9 mouse cellular contexts compared by ENCODE assay signal in genomic region chr3:89092509-89093090, GRCm38 (mm10). TPM values are rescaled to one million over a fixed set of nuclear protein-coding genes. Genes with fewer than 3 reads are reported as not detected.
A peak's percentile ranks its signal among the peaks of the same experiment; 100 is the strongest.
DNase-seq lines count a peak whose midpoint lies in the region; ATAC-seq lines count a peak whose summit lies in the region.
"Had no signal": no experiment of that assay in that cellular context is flagged by ENCODE, and none has a peak within 500 bp of the region (broad histone marks: within the 10 kb centered on the region; RNA-seq: fewer than 3 reads in every experiment).

No protein-coding gene starts in this region.

- H3K9me3 ChIP-seq in kidney, embryonic 15.5 days (replicated peaks), result no peaks in the 10 kb centered on the region
- no peaks in the 10 kb centered on the region for H3K9me3 ChIP-seq in embryonic facial prominence, embryonic 12.5 days
- no peaks in the 10 kb centered on the region for H3K9me3 ChIP-seq in hindbrain, embryonic 15.5 days
- no peaks in the 10 kb centered on the region for H3K9me3 ChIP-seq in midbrain, embryonic 14.5 days (ENCODE audit: control insufficient read depth, low read length)

- H3K9ac ChIP-seq in kidney, embryonic 15.5 days, result peak overlapping the region; percentile 11
- H3K9ac ChIP-seq in embryonic facial prominence, embryonic 12.5 days, result peak overlapping the region; percentile 72
- H3K9ac ChIP-seq in hindbrain, embryonic 15.5 days, result peak overlapping the region; percentile 87
- H3K9ac ChIP-seq in midbrain, embryonic 14.5 days (replicated peaks; ENCODE audit: low read length), result peak overlapping the region; percentile 84

- WGBS in kidney, embryonic 15.5 days, result 20% methylated on average over 11 of the region's 11 CpGs
- WGBS in embryonic facial prominence, embryonic 12.5 days, result 18% methylated on average over 11 of the region's 11 CpGs
- WGBS in hindbrain, embryonic 15.5 days, result 11% methylated on average over 11 of the region's 11 CpGs
- WGBS in midbrain, embryonic 14.5 days, result 16% methylated on average over 11 of the region's 11 CpGs

- no peak for DNase-seq in kidney, postnatal 10 days
- peak; percentile 17 for DNase-seq in midbrain, embryonic 14.5 days
- DNase-seq in embryo, embryonic 10.5 days (ENCODE audit: low spot score), result no peak
- no peak for DNase-seq in left cerebral cortex, adult 9 months (ENCODE audit: low spot score in 2 of 2)
- no peak for DNase-seq in adrenal gland, postnatal 14 days

- H3K4me3 ChIP-seq in kidney, embryonic 15.5 days (replicated peaks), result peak overlapping the region; percentile 69
- peak overlapping the region; percentile 65 for H3K4me3 ChIP-seq in embryonic facial prominence, embryonic 12.5 days
- peak overlapping the region; percentile 88 for H3K4me3 ChIP-seq in hindbrain, embryonic 15.5 days
- H3K4me3 ChIP-seq in midbrain, embryonic 14.5 days (replicated peaks; ENCODE audit: low read depth, low read length), result peak overlapping the region; percentile 68

- H3K27me3 ChIP-seq in kidney, embryonic 15.5 days, result peaks cover 20% of the 10 kb centered on the region
- H3K27me3 ChIP-seq in embryonic facial prominence, embryonic 12.5 days, result peaks cover 23% of the 10 kb centered on the region
- H3K27me3 ChIP-seq in hindbrain, embryonic 15.5 days, result no peaks in the 10 kb centered on the region
- 0 out of 2 replicates have a peak, but pooled peaks cover 4% of the 10 kb centered on the region for H3K27me3 ChIP-seq in midbrain, embryonic 14.5 days (ENCODE audit: control insufficient read depth, insufficient read depth, low read length)
- H3K27me3 ChIP-seq: Patski had no signal

- no peak for ATAC-seq in kidney, embryonic 15.5 days (replicated peaks; ENCODE audit: low FRiP score)
- ATAC-seq in embryonic facial prominence, embryonic 12.5 days (ENCODE audit: insufficient number of reproducible peaks, insufficient read depth, low FRiP score, low TSS enrichment), result no peak
- peak; percentile 32 for ATAC-seq in hindbrain, embryonic 15.5 days (ENCODE audit: low FRiP score, low read depth)
- ATAC-seq in midbrain, embryonic 14.5 days (ENCODE audit: low FRiP score, low TSS enrichment), result peak; percentile 13; the same call in 1 of the 2 replicates
- ATAC-seq: Patski had no signal

- peaks cover 58% of the 10 kb centered on the region for H3K4me1 ChIP-seq in kidney, embryonic 15.5 days
- H3K4me1 ChIP-seq in embryonic facial prominence, embryonic 12.5 days, result peaks cover 29% of the 10 kb centered on the region
- peaks cover 44% of the 10 kb centered on the region for H3K4me1 ChIP-seq in hindbrain, embryonic 15.5 days (replicated peaks)
- peaks cover 16% of the 10 kb centered on the region; the same call in 1 of the 2 replicates for H3K4me1 ChIP-seq in midbrain, embryonic 14.5 days (ENCODE audit: control insufficient read depth, insufficient read depth, low read length)

- no peak overlapping the region for H3K27ac ChIP-seq in kidney, embryonic 15.5 days
- H3K27ac ChIP-seq in embryonic facial prominence, embryonic 12.5 days, result no peak overlapping the region; the same call in 1 of the 2 replicates
- peak overlapping the region; percentile 81 for H3K27ac ChIP-seq in hindbrain, embryonic 15.5 days (replicated peaks)
- peak overlapping the region; percentile 83 for H3K27ac ChIP-seq in midbrain, embryonic 14.5 days (replicated peaks; ENCODE audit: low read depth, low read length)

- peaks cover 37% of the 10 kb centered on the region for H3K36me3 ChIP-seq in kidney, embryonic 15.5 days
- H3K36me3 ChIP-seq in embryonic facial prominence, embryonic 12.5 days, result peaks cover 43% of the 10 kb centered on the region
- peaks cover 42% of the 10 kb centered on the region for H3K36me3 ChIP-seq in hindbrain, embryonic 15.5 days
- H3K36me3 ChIP-seq in midbrain, embryonic 14.5 days (ENCODE audit: control insufficient read depth, insufficient read depth, low read length), result peaks cover 57% of the 10 kb centered on the region

- H3K4me2 ChIP-seq in kidney, embryonic 15.5 days, result peak overlapping the region; percentile 100
- H3K4me2 ChIP-seq in embryonic facial prominence, embryonic 12.5 days (replicated peaks), result peak overlapping the region; percentile 100
- peak overlapping the region; percentile 76 for H3K4me2 ChIP-seq in hindbrain, embryonic 15.5 days
- peak overlapping the region; percentile 80 for H3K4me2 ChIP-seq in midbrain, embryonic 14.5 days (ENCODE audit: low read length)

RNA-seq across cellular contexts. Expression of gene Rusc1, which starts 0.5 kb away (rescaled TPM):
- polyA plus RNA-seq in kidney, embryonic 15.5 days (2015; fragmentation: Nextera tagmentation; extraction: Ambion mirVana), result 19.3 and 19.7 TPM in 2 replicates
- polyA plus RNA-seq in embryonic facial prominence, embryonic 12.5 days (2016; fragmentation: Nextera tagmentation; extraction: Ambion mirVana), result 26.5 and 33.7 TPM in 2 replicates
- polyA plus RNA-seq in hindbrain, embryonic 15.5 days (2015; fragmentation: Nextera tagmentation; extraction: Ambion mirVana), result 111 and 120 TPM in 2 replicates
- polyA plus RNA-seq in midbrain, embryonic 14.5 days (2014; fragmentation: Nextera tagmentation; extraction: Ambion mirVana), result 90.1 and 107 TPM in 2 replicates
- 19.8 and 21.5 TPM in 2 replicates for total RNA-seq in adrenal gland, postnatal 14 days (2021)

RNA-seq across cellular contexts. Expression of gene Gm43738, which starts 8.3 kb away (rescaled TPM):
- polyA plus RNA-seq in kidney, embryonic 15.5 days (2015; fragmentation: Nextera tagmentation; extraction: Ambion mirVana), result not detected in 2 replicates
- polyA plus RNA-seq in embryonic facial prominence, embryonic 12.5 days (2016; fragmentation: Nextera tagmentation; extraction: Ambion mirVana), result not detected in 2 replicates
- not detected in 2 replicates for polyA plus RNA-seq in hindbrain, embryonic 15.5 days (2015; fragmentation: Nextera tagmentation; extraction: Ambion mirVana)
- not detected in 2 replicates for polyA plus RNA-seq in midbrain, embryonic 14.5 days (2014; fragmentation: Nextera tagmentation; extraction: Ambion mirVana)
- total RNA-seq in adrenal gland, postnatal 14 days (2021), result not detected in 2 replicates

RNA-seq across cellular contexts. Expression of gene Fdps, which starts 9.2 kb away (rescaled TPM):
- polyA plus RNA-seq in kidney, embryonic 15.5 days (2015; fragmentation: Nextera tagmentation; extraction: Ambion mirVana), result 188 and 215 TPM in 2 replicates
- 258 and 265 TPM in 2 replicates for polyA plus RNA-seq in embryonic facial prominence, embryonic 12.5 days (2016; fragmentation: Nextera tagmentation; extraction: Ambion mirVana)
- polyA plus RNA-seq in hindbrain, embryonic 15.5 days (2015; fragmentation: Nextera tagmentation; extraction: Ambion mirVana), result 465 and 483 TPM in 2 replicates
- 364 and 475 TPM in 2 replicates for polyA plus RNA-seq in midbrain, embryonic 14.5 days (2014; fragmentation: Nextera tagmentation; extraction: Ambion mirVana)
- 99.6 and 157 TPM in 2 replicates for total RNA-seq in adrenal gland, postnatal 14 days (2021)

RNA-seq across cellular contexts. Expression of gene Pklr, which starts 43.3 kb away (rescaled TPM):
- polyA plus RNA-seq in kidney, embryonic 15.5 days (2015; fragmentation: Nextera tagmentation; extraction: Ambion mirVana), result 2.3 and 5.5 TPM in 2 replicates
- polyA plus RNA-seq in embryonic facial prominence, embryonic 12.5 days (2016; fragmentation: Nextera tagmentation; extraction: Ambion mirVana), result 0.27 and 1.0 TPM in 2 replicates
- 0.09 TPM in 2 replicates for polyA plus RNA-seq in hindbrain, embryonic 15.5 days (2015; fragmentation: Nextera tagmentation; extraction: Ambion mirVana)
- polyA plus RNA-seq in midbrain, embryonic 14.5 days (2014; fragmentation: Nextera tagmentation; extraction: Ambion mirVana), result 0.07 and 0.29 TPM in 2 replicates
- 1.6 and 15.1 TPM in 2 replicates for total RNA-seq in adrenal gland, postnatal 14 days (2021)

Comparison
In these comparisons a context has a peak if more than half of its experiments do, and no peak if none do; other contexts are left out.
1. ATAC-seq: peak in hindbrain, embryonic 15.5 days (single experiment) and midbrain, embryonic 14.5 days (single experiment); none in kidney, embryonic 15.5 days (single experiment) and embryonic facial prominence, embryonic 12.5 days (single experiment).
2. H3K27ac ChIP-seq: peak in hindbrain, embryonic 15.5 days (single experiment) and midbrain, embryonic 14.5 days (single experiment); none in kidney, embryonic 15.5 days (single experiment) and embryonic facial prominence, embryonic 12.5 days (single experiment).
3. H3K9ac ChIP-seq: peak in every context shown above with its lines; median percentile 87 in hindbrain, embryonic 15.5 days; 84 in midbrain, embryonic 14.5 days; 72 in embryonic facial prominence, embryonic 12.5 days; 11 in kidney, embryonic 15.5 days.
4. Peak in every context shown above with its lines, with median percentiles within 50 percentile points of each other: H3K4me2 ChIP-seq and H3K4me3 ChIP-seq.